Mouse (Mus musculus) lung, postnatal 0 days (tissue): ENCODE measurements around the gene Bst1. TPM values are rescaled to one million over a fixed set of nuclear protein-coding genes. Genes with fewer than 3 reads are reported as not detected.

Experiments used
- ATAC-seq: fragments of 200-750 bp; cut with Nextera tagmentation; 2 replicates; pipeline ENCODE4 v1.8.0; 2017; ENCODE audit warnings: moderate library complexity
- DNase-seq: peaks from one replicate; pipeline ENCODE4 v3.0.0-alpha.2; 2016; ENCODE audit warnings: low spot score
- H3K27ac ChIP-seq: fragments of 300-500 bp; sonication (generic); 2 replicates; pipeline ENCODE4 v1.5.1; 2014; ENCODE audit warnings: antibody characterized with exemption, mild to moderate bottlenecking, low read length, mixed read lengths
- H3K27me3 ChIP-seq: fragments of 300-500 bp; sonication (generic); replicated peaks from 2 replicates; pipeline ENCODE4 v1.6.1; 2014; ENCODE audit warnings: low read length, mixed read lengths; ENCODE audit not compliant: insufficient read depth
- H3K36me3 ChIP-seq: fragments of 300-500 bp; sonication (generic); 2 replicates; pipeline ENCODE4 v1.6.1; 2014; ENCODE audit warnings: low read length, mixed read lengths; ENCODE audit not compliant: insufficient read depth
- H3K4me1 ChIP-seq: fragments of 300-500 bp; sonication (generic); 2 replicates; pipeline ENCODE4 v1.6.1; 2014; ENCODE audit warnings: antibody characterized with exemption, low read depth, low read length, mixed read lengths; ENCODE audit not compliant: insufficient read depth
- H3K4me2 ChIP-seq: fragments of 300-500 bp; sonication (generic); replicated peaks from 2 replicates; pipeline ENCODE4 v1.6.1; 2014; ENCODE audit warnings: low read depth, mild to moderate bottlenecking, low read length, moderate library complexity, mixed read lengths
- H3K4me3 ChIP-seq: fragments of 300-500 bp; sonication (generic); 2 replicates; pipeline ENCODE4 v1.5.1; 2014; ENCODE audit warnings: low read depth, low read length
- H3K9ac ChIP-seq: fragments of 300-500 bp; sonication (generic); replicated peaks from 2 replicates; pipeline ENCODE4 v1.6.1; 2014; ENCODE audit warnings: low read depth, mild to moderate bottlenecking
- H3K9me3 ChIP-seq: fragments of 300-500 bp; sonication (generic); 2 replicates; pipeline ENCODE4 v1.6.1; 2016; ENCODE audit warnings: low read length, mixed read lengths
- CTCF ChIP-seq: IDR thresholded peaks from 2 replicates; pipeline ENCODE4 v1.5.1; 2016; ENCODE audit warnings: antibody characterized with exemption, mild to moderate bottlenecking
- EP300 ChIP-seq: IDR thresholded peaks from 2 replicates; pipeline ENCODE4 v1.6.1; 2016; ENCODE audit warnings: antibody characterized with exemption, mild to moderate bottlenecking, control low read depth
- WGBS: fragments of 180-500 bp; shearing (Covaris S2); extraction: QIAGEN DNeasy Blood & Tissue Kit; methylation state at CpG from one replicate; pipeline ENCODE4 v1.1.7; 2014; 5-methylcytosine and 5-hydroxymethylcytosine counted together
- polyA plus RNA-seq: library from polyadenylated mRNA; unstranded; fragments of >200 nt; fragmentation: Nextera tagmentation; extraction: Ambion mirVana; gene quantifications from 2 replicates; pipeline ENCODE4 v1.2.1, GENCODE M21; 2015

Bst1 gene
- polyA plus RNA-seq, 1 experiment from 2014 or later, result 8.4 TPM

- 3% methylated on average over 36 of the region's 61 CpGs for WGBS
- H3K36me3 ChIP-seq, result no peaks in the 10 kb centered on the region
These were observed 37.2 kb upstream of the Bst1 start for GRCm38 (mm10) chr5:43781423-43781976.

GRCm38 (mm10) chr5:43781977-43782930 lies 36.4 kb upstream of the Bst1 start:
- peak overlapping the region; percentile 91 for H3K9ac ChIP-seq
- H3K27me3 ChIP-seq, result no peaks in the 10 kb centered on the region
- no peaks in the 10 kb centered on the region for H3K9me3 ChIP-seq
- TF ChIP-seq CTCF (0 out of 2 replicates have a peak, but pooled peaks have one; percentile 8), EP300 (no peak)
- DNase-seq (peak; percentile 92), ATAC-seq (peak; percentile 93)
- peaks cover 4% of the 10 kb centered on the region; the same call in 1 of the 2 replicates for H3K4me1 ChIP-seq
- H3K4me2 ChIP-seq, result peak overlapping the region; percentile 83
- H3K36me3 ChIP-seq, result no peaks in the 10 kb centered on the region
- H3K27ac ChIP-seq, result peak overlapping the region; percentile 97
- peak overlapping the region; percentile 96 for H3K4me3 ChIP-seq
- WGBS, result 5% methylated on average over 52 of the region's 82 CpGs

More at GRCm38 (mm10) chr5:43781423-43781976, 37.2 kb upstream of the Bst1 start:
- H3K4me3 ChIP-seq, result peak overlapping the region; percentile 96
- no peaks in the 10 kb centered on the region for H3K9me3 ChIP-seq
- ATAC-seq (peak; percentile 56), DNase-seq (peak; percentile 62)
- H3K9ac ChIP-seq, result peak overlapping the region; percentile 91
- TF ChIP-seq CTCF (no peak), EP300 (no peak)
- H3K27ac ChIP-seq, result peak overlapping the region; percentile 97
- H3K4me2 ChIP-seq, result peak overlapping the region; percentile 83
- no peaks in the 10 kb centered on the region for H3K27me3 ChIP-seq
- peaks cover 8% of the 10 kb centered on the region; the same call in 1 of the 2 replicates for H3K4me1 ChIP-seq

- no peak overlapping the region for H3K4me2 ChIP-seq
- peaks cover 9% of the 10 kb centered on the region; the same call in 1 of the 2 replicates for H3K4me1 ChIP-seq
- WGBS, result 68% methylated on average over 2 of the region's 2 CpGs
- no peak overlapping the region for H3K9ac ChIP-seq
- ATAC-seq, result no peak
- no peak overlapping the region for H3K27ac ChIP-seq
- no peaks in the 10 kb centered on the region for H3K9me3 ChIP-seq
- H3K27me3 ChIP-seq, result no peaks in the 10 kb centered on the region
- no peak overlapping the region for H3K4me3 ChIP-seq
- TF ChIP-seq EP300, result no peak
- no peak for TF ChIP-seq CTCF
- DNase-seq, result no peak
- no peaks in the 10 kb centered on the region for H3K36me3 ChIP-seq
These were observed 34.7 kb upstream of the Bst1 start for GRCm38 (mm10) chr5:43783996-43784395.

DNA sequence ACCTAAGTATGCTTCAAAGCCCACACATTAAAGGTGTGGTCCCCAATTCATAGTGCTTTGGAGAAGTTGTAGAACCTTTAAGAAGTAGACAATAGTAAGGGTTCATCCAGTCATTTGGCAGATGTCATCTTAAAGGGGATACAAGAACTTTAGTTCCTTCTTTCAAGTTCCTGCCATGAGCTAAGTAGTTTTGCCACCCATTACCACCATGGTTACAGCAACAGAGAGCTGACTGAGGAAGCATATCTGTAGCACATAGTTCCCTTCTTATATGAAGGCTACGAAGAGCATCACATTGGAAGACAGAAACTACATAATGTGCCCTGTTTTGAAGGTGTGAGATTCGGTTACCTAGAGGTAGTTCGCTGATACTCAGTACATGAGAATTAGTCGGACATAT lies 32.1 kb upstream of the Bst1 start:
- ATAC-seq (no peak), DNase-seq (peak; percentile 36)
- H3K27ac ChIP-seq, result no peak overlapping the region
- no peaks in the 10 kb centered on the region for H3K36me3 ChIP-seq
- H3K4me1 ChIP-seq, result peaks cover 5% of the 10 kb centered on the region; the same call in 1 of the 2 replicates
- no peak overlapping the region for H3K4me3 ChIP-seq
- no peaks in the 10 kb centered on the region for H3K9me3 ChIP-seq
- no peak overlapping the region for H3K4me2 ChIP-seq
- no peaks in the 10 kb centered on the region for H3K27me3 ChIP-seq
- TF ChIP-seq EP300, result no peak
- no peak for TF ChIP-seq CTCF
- no peak overlapping the region for H3K9ac ChIP-seq
- 91% methylated on average over 4 of the region's 4 CpGs for WGBS

GRCm38 (mm10) chr5:43787976-43788752 lies 30.5 kb upstream of the Bst1 start:
- WGBS, result 27% methylated on average over 9 of the region's 9 CpGs
- Histone ChIP-seq H3K27me3 (no peaks in the 10 kb centered on the region), H3K4me2 (no peak overlapping the region), H3K4me1 (peaks cover 5% of the 10 kb centered on the region; the same call in 1 of the 2 replicates), H3K9ac (no peak overlapping the region), H3K27ac (peak overlapping the region; percentile 76), H3K4me3 (no peak overlapping the region), H3K9me3 (no peaks in the 10 kb centered on the region), H3K36me3 (no peaks in the 10 kb centered on the region)
- DNase-seq (peak; percentile 90), ATAC-seq (peak; percentile 87)
- TF ChIP-seq EP300 (peak; percentile 95), CTCF (no peak)

- Histone ChIP-seq H3K4me2 (no peak overlapping the region), H3K36me3 (no peaks in the 10 kb centered on the region), H3K9me3 (no peaks in the 10 kb centered on the region), H3K4me3 (no peak overlapping the region), H3K27ac (no peak overlapping the region), H3K4me1 (peaks cover 5% of the 10 kb centered on the region; the same call in 1 of the 2 replicates), H3K9ac (no peak overlapping the region), H3K27me3 (no peaks in the 10 kb centered on the region)
- no peak for ATAC-seq
- DNase-seq, result no peak
- TF ChIP-seq CTCF, result no peak
- no peak for TF ChIP-seq EP300
- WGBS, result 77% methylated on average over 5 of the region's 5 CpGs
These were observed 26.3 kb upstream of the Bst1 start for GRCm38 (mm10) chr5:43792354-43792753.
